Mouse (Mus musculus) kidney, postnatal 10 days (tissue): ENCODE data around the gene Tpbgl.

Experiments used
- DNase-seq: peaks from one replicate; pipeline ENCODE4 v3.0.0; 2021; ENCODE audit warnings: mixed read lengths

Gene Tpbgl

GRCm38 (mm10) chr7:99579491-99580190, 47.3 kb downstream of the Tpbgl start:
- peak; percentile 39 for DNase-seq

DNA sequence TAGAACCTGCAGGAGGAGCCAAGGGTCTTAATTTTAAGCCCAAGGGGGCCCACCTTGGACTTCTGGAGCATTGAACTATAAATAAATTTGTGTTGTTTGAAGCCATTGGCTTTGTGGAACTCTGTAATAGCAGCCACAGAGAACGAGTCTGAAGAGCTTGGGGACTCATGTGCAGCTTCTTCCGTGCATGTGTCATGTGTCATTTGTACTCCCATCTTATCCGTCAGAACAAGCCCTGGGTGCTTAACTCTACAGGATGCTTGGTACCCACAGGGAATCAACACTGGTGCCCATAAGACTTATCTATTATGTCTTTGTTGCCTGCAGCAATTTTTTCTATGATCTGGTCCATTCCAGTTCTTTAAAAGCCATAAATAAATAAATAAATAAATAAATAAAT, 48.7 kb downstream of the Tpbgl start:
- no peak for DNase-seq
